Mouse (Mus musculus): ENCODE results near the gene Lrrc63.

The Lrrc63 gene

GRCm38 (mm10) chr14:75130501-75131318 lies at the start of gene Lrrc63, which contains the start of gene Lcp1:
Gene Lrrc63 (minus strand): TSS chr14:75130881.
Gene Lcp1 (plus strand): TSS chr14:75131101.
- peak; percentile 42 to 79 for DNase-seq (ENCODE audit: low read depth in 1 of 2, low spot score in 2 of 2)

GRCm38 (mm10) chr14:75179255-75179963 lies 48.7 kb upstream of the Lrrc63 start:
- DNase-seq (ENCODE audit: low read depth in 1 of 2, low spot score in 2 of 2): peak in 1 of 2 experiments; percentile 57

GRCm38 (mm10) chr14:75178801-75179211 lies 48.1 kb upstream of the Lrrc63 start:
- DNase-seq (ENCODE audit: low read depth in 1 of 2, low spot score in 2 of 2): no peak

GRCm38 (mm10) chr14:75178384-75178793 lies 47.7 kb upstream of the Lrrc63 start:
- DNase-seq (ENCODE audit: low read depth in 1 of 2, low spot score in 2 of 2): no peak

GRCm38 (mm10) chr14:75177400-75177799 lies 46.7 kb upstream of the Lrrc63 start:
- no peak for DNase-seq (ENCODE audit: low read depth in 1 of 2, low spot score in 2 of 2)

- DNase-seq (ENCODE audit: low read depth in 1 of 2, low spot score in 2 of 2): no peak
Observed at GRCm38 (mm10) chr14:75176425-75177045, 45.9 kb upstream of the Lrrc63 start.

GRCm38 (mm10) chr14:75175781-75176180 lies 45.1 kb upstream of the Lrrc63 start:
- DNase-seq (ENCODE audit: low read depth in 1 of 2, low spot score in 2 of 2): no peak

- DNase-seq (ENCODE audit: low read depth in 1 of 2, low spot score in 2 of 2): no peak
Observed at GRCm38 (mm10) chr14:75174731-75175555, 44.3 kb upstream of the Lrrc63 start.

GRCm38 (mm10) chr14:75174296-75174695 lies 43.6 kb upstream of the Lrrc63 start:
- no peak for DNase-seq (ENCODE audit: low read depth in 1 of 2, low spot score in 2 of 2)

- no peak for DNase-seq (ENCODE audit: low read depth in 1 of 2, low spot score in 2 of 2)
Observed at GRCm38 (mm10) chr14:75170546-75170945, 39.9 kb upstream of the Lrrc63 start.

GRCm38 (mm10) chr14:75168501-75168900 lies 37.8 kb upstream of the Lrrc63 start:
- DNase-seq (ENCODE audit: low read depth in 1 of 2, low spot score in 2 of 2): no peak

GRCm38 (mm10) chr14:75165574-75166131 lies 35.0 kb upstream of the Lrrc63 start:
- DNase-seq (ENCODE audit: low read depth in 1 of 2, low spot score in 2 of 2): no peak

GRCm38 (mm10) chr14:75164345-75164744 lies 33.7 kb upstream of the Lrrc63 start:
- no peak for DNase-seq (ENCODE audit: low read depth in 1 of 2, low spot score in 2 of 2)

- DNase-seq (ENCODE audit: low read depth in 1 of 2, low spot score in 2 of 2): no peak
Observed at GRCm38 (mm10) chr14:75163866-75164265, 33.2 kb upstream of the Lrrc63 start.

GRCm38 (mm10) chr14:75159375-75159774 lies 28.7 kb upstream of the Lrrc63 start:
- no peak for DNase-seq (ENCODE audit: low read depth in 1 of 2, low spot score in 2 of 2)

- no peak for DNase-seq (ENCODE audit: low read depth in 1 of 2, low spot score in 2 of 2)
Observed at GRCm38 (mm10) chr14:75154481-75154880, 23.8 kb upstream of the Lrrc63 start.

GRCm38 (mm10) chr14:75151146-75151545 lies 20.5 kb upstream of the Lrrc63 start:
- DNase-seq (ENCODE audit: low read depth in 1 of 2, low spot score in 2 of 2): no peak

- DNase-seq (ENCODE audit: low read depth in 1 of 2, low spot score in 2 of 2): no peak
Observed at GRCm38 (mm10) chr14:75150653-75151052, 20.0 kb upstream of the Lrrc63 start.

GRCm38 (mm10) chr14:75148229-75148628 lies 17.5 kb upstream of the Lrrc63 start:
- DNase-seq (ENCODE audit: low read depth in 1 of 2, low spot score in 2 of 2): no peak

GRCm38 (mm10) chr14:75147706-75148105 lies 17.0 kb upstream of the Lrrc63 start:
- DNase-seq (ENCODE audit: low read depth in 1 of 2, low spot score in 2 of 2): peak in 1 of 2 experiments; percentile 27

GRCm38 (mm10) chr14:75139225-75139624 lies 8.5 kb upstream of the Lrrc63 start:
- DNase-seq (ENCODE audit: low read depth in 1 of 2, low spot score in 2 of 2): no peak

All from monocyte, adult 2 months (primary cell).